Mouse (Mus musculus) Patski (cell line): Measurements from ENCODE around the gene App. TPM values are rescaled to one million over a fixed set of nuclear protein-coding genes. Genes with fewer than 3 reads are reported as not detected.

ENCODE experiments used
- ATAC-seq: fragments of 100-300 bp; one replicate; pipeline ENCODE4 v1.8.0; 2021
- CTCF ChIA-PET: fragments of 350-600 bp; sonication (Branson Sonifier 250); formaldehyde crosslinking; loops from one replicate; lab custom pipeline; 2022; ENCODE audit warnings: inconsistent platforms; lab: Charles Lee
- POLR2A ChIA-PET: fragments of 350-600 bp; sonication (Branson Sonifier 250); formaldehyde crosslinking; loops from one replicate; lab custom pipeline; 2022; ENCODE audit warnings: antibody characterized with exemption, inconsistent platforms; lab: Charles Lee
- DNase-seq: peaks from one replicate; pipeline ENCODE4 v3.0.0-alpha.2; 2011; ENCODE audit warnings: low read depth, low spot score
- H3K27me3 ChIP-seq: fragments of 371-371 bp; one replicate; pipeline ENCODE4 v1.5.1; 2021
- CTCF ChIP-seq: fragments of 100-300 bp; IDR thresholded peaks from one replicate; pipeline ENCODE4 v1.5.1; 2021
- in situ Hi-C: fragments of 300-500 bp; cut with MboI; formaldehyde crosslinking; loops from 3 replicates; pipeline ENCODE4 v1.11.1; 2018; ENCODE audit warnings: low pct_unique_long_range_greater_than_20kb, mixed read lengths
- polyA plus RNA-seq: library from polyadenylated mRNA; unstranded; gene quantifications from one replicate; pipeline ENCODE4 v1.2.3, GENCODE M21; 2021

App gene
- polyA plus RNA-seq, 1 experiment from 2014 or later, result 1,235 TPM

- in situ Hi-C loops, result no loop called here
- DNase-seq, result no peak
These were observed 81.4 kb downstream of the App start for GRCm38 (mm10) chr16:85092183-85092582.

GRCm38 (mm10) chr16:85090992-85091391 is 82.6 kb downstream of the App start:
- no peaks in the 10 kb centered on the region for H3K27me3 ChIP-seq
- DNase-seq (no peak), ATAC-seq (no peak)
- in situ Hi-C loops, result no loop called here
- no peak for TF ChIP-seq CTCF
- POLR2A ChIA-PET, result no interaction called here
- CTCF ChIA-PET, result interaction anchor here (1.0 to 1.9 kb wide), 3 partner anchors 7 to 81 kb away, joined by 3 to 7 read pairs (median 5); no protein-coding TSS in a partner anchor

More at GRCm38 (mm10) chr16:85092183-85092582, 81.4 kb downstream of the App start:
- H3K27me3 ChIP-seq, result no peaks in the 10 kb centered on the region
- ATAC-seq, result no peak
- ChIA-PET CTCF (interaction anchor here (1.0 to 1.9 kb wide), 2 partner anchors 9 to 55 kb away, joined by 3 to 7 read pairs; no protein-coding TSS in a partner anchor), POLR2A (interaction anchor here (1.6 kb wide), 1 partner anchor 81 kb away, joined by 3 read pairs; the partner anchor contains the start of gene App)
- no peak for TF ChIP-seq CTCF

DNA sequence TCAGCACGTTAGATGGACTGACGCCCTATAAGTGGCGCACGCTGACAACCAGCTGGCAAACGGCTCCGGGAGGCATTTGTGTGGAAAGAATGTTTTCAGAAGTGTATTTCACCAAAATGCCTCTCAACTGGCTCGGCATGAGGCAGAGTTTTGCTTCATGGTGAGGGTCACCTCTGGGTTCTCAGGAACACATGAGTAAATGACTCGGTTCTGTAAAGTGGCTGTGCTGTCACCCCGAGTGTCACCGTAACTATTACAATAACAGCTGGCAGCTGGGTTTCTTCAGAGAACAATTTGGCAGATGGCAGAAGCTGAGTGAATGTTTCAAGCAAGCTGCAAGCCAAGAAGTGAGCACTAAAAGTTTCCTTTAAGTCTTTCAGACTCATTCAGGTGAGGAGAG is 85.4 kb downstream of the App start:
- H3K27me3 ChIP-seq, result no peaks in the 10 kb centered on the region
- ChIA-PET CTCF (interaction anchor here (1.0 to 1.1 kb wide), 2 partner anchors 41 to 84 kb away, joined by 3 read pairs; no protein-coding TSS in a partner anchor), POLR2A (interaction anchor here (0.8 kb wide), 1 partner anchor 11 kb away, joined by 3 read pairs; no protein-coding TSS in a partner anchor)
- TF ChIP-seq CTCF, result no peak
- ATAC-seq (no peak), DNase-seq (no peak)
- in situ Hi-C loops, result no loop called here

- DNase-seq (no peak), ATAC-seq (no peak)
- no peaks in the 10 kb centered on the region for H3K27me3 ChIP-seq
- TF ChIP-seq CTCF, result no peak
- POLR2A ChIA-PET, result no interaction called here
- in situ Hi-C loops, result no loop called here
- CTCF ChIA-PET, result no interaction called here
These were observed 87.3 kb downstream of the App start for GRCm38 (mm10) chr16:85086303-85086702.

- in situ Hi-C loops, result no loop called here
- POLR2A ChIA-PET, result no interaction called here
- DNase-seq, result no peak
- no peaks in the 10 kb centered on the region for H3K27me3 ChIP-seq
- no peak for ATAC-seq
- no peak for TF ChIP-seq CTCF
- CTCF ChIA-PET, result no interaction called here
These were observed 87.7 kb downstream of the App start for GRCm38 (mm10) chr16:85085902-85086301.

DNA sequence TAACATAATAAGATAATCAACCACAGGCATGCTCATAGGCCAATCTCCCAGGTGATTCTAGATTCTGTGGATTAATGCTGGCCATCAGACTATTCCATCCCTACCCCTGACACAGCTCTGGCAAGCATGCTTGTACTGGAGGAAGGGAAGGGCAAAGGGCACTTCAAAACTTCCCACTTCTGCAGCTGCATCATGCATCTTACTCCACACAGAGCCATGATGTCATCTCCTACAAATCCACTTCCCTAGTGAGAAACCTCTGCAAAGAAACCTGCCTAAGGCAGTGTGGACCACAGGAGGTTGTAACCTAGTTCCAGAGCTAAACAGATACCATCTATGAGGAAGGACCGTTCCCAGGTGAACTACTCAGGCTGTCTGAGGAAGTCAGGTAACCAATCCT is 89.4 kb downstream of the App start:
- POLR2A ChIA-PET, result no interaction called here
- CTCF ChIA-PET, result interaction anchor here (1.3 kb wide), 1 partner anchor 8 kb away, joined by 7 read pairs; no protein-coding TSS in a partner anchor
- no peak for ATAC-seq
- no peak for DNase-seq
- no peaks in the 10 kb centered on the region for H3K27me3 ChIP-seq
- TF ChIP-seq CTCF, result no peak
- in situ Hi-C loops, result no loop called here

DNA sequence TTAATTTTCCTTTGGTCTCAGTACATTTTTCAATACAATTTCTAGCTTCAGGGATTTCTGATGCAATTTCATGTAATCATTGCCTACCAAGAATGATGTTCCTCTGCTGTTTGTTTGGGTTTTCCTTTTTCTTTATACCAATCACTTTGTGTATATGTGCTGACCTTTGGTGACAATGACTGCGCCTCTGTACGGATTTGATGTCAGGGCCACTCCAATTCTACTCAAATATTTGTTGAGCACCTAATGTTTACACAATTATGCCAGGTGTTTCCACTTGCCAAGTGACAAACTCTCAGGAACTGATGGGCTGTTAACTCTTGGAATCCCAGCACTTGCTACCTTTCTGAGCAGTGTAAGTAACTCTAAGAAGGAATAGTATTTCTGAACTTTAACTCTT is 98.2 kb downstream of the App start:
- TF ChIP-seq CTCF, result no peak
- CTCF ChIA-PET, result no interaction called here
- DNase-seq, result no peak
- H3K27me3 ChIP-seq, result no peaks in the 10 kb centered on the region
- in situ Hi-C loops, result no loop called here
- POLR2A ChIA-PET, result no interaction called here
- ATAC-seq, result no peak

GRCm38 (mm10) chr16:85074889-85075288 is 98.7 kb downstream of the App start:
- CTCF ChIA-PET, result no interaction called here
- DNase-seq (no peak), ATAC-seq (no peak)
- POLR2A ChIA-PET, result no interaction called here
- in situ Hi-C loops, result no loop called here
- H3K27me3 ChIP-seq, result no peaks in the 10 kb centered on the region
- no peak for TF ChIP-seq CTCF

DNA sequence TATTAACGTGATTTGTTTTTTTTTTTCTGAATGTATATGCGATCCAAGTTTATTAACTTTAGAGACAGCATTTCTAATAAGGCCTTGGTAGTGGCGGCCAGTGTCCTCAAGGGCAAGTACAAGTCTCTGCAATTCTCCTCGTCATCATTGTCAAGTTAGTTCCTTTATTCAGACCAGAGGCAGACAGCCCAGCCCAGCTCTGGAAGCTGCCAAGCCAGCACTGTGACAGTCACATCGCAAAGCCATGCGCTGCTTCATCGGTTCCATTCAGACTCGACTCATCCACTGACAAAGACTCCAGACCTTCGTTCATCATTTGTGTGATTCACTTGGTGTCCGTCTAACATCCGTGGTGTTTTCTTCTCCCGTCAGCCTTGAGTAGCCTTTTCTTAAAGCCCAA is 100.9 kb downstream of the App start:
- ATAC-seq (no peak), DNase-seq (no peak)
- ChIA-PET CTCF (no interaction called here), POLR2A (no interaction called here)
- in situ Hi-C loops, result no loop called here
- TF ChIP-seq CTCF, result no peak
- H3K27me3 ChIP-seq, result no peaks in the 10 kb centered on the region

DNA sequence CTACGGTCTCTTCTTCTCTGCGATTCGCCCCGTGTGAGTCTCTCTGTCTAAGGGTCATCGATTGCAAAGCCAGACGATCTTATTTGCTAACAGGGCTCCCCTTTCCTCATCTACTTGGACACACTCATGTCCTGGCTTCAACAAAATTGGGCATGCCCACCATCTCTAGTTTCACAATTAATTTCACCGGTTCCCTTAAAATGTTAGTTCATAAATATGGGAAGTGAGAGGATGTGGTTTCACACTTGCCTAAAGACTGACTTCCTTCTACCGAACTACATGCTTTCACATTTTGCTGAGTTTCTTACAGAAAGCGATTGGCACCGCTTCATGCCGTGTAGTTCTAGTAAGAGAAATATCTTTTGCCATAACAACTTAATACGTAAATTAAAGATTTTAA is 101.8 kb downstream of the App start:
- POLR2A ChIA-PET, result no interaction called here
- TF ChIP-seq CTCF, result no peak
- in situ Hi-C loops, result no loop called here
- ATAC-seq, result no peak
- no peak for DNase-seq
- no peaks in the 10 kb centered on the region for H3K27me3 ChIP-seq
- CTCF ChIA-PET, result no interaction called here

GRCm38 (mm10) chr16:85071248-85071647 is 102.3 kb downstream of the App start:
- no peaks in the 10 kb centered on the region for H3K27me3 ChIP-seq
- ChIA-PET CTCF (no interaction called here), POLR2A (no interaction called here)
- peak; percentile 56 for ATAC-seq
- no peak for DNase-seq
- no peak for TF ChIP-seq CTCF
- in situ Hi-C loops, result no loop called here
